Mouse (Mus musculus) hindbrain, embryonic 13.5 days (tissue): Measurements from ENCODE around the gene Cdkn2d. TPM values are rescaled to one million over a fixed set of nuclear protein-coding genes. Genes with fewer than 3 reads are reported as not detected.
"Not testable (repeated sequence)": the region's sequence is repeated elsewhere in the genome, so short reads cannot be mapped to it uniquely, and the experiment has no call there.

Experiments used
- ATAC-seq: fragments of 200-750 bp; cut with Nextera tagmentation; 2 replicates; pipeline ENCODE4 v1.8.0; 2017; ENCODE audit warnings: moderate TSS enrichment; ENCODE audit not compliant: low FRiP score
- H3K27ac ChIP-seq: fragments of 300-500 bp; sonication (generic); 2 replicates; pipeline ENCODE4 v1.5.1; 2015; ENCODE audit warnings: inconsistent platforms, mild to moderate bottlenecking, moderate library complexity
- H3K27me3 ChIP-seq: fragments of 300-500 bp; sonication (generic); 2 replicates; pipeline ENCODE4 v1.6.1; 2015; ENCODE audit warnings: mild to moderate bottlenecking, inconsistent platforms
- H3K36me3 ChIP-seq: fragments of 300-500 bp; sonication (generic); 2 replicates; pipeline ENCODE4 v1.6.1; 2015; ENCODE audit warnings: mild to moderate bottlenecking, inconsistent platforms
- H3K4me1 ChIP-seq: fragments of 300-500 bp; sonication (generic); replicated peaks from 2 replicates; pipeline ENCODE4 v1.6.1; 2015; ENCODE audit warnings: inconsistent platforms
- H3K4me2 ChIP-seq: fragments of 300-500 bp; sonication (generic); 2 replicates; pipeline ENCODE4 v1.6.1; 2015; ENCODE audit warnings: inconsistent platforms, mild to moderate bottlenecking, moderate library complexity
- H3K4me3 ChIP-seq: fragments of 300-500 bp; sonication (generic); 2 replicates; pipeline ENCODE4 v1.5.1; 2015; ENCODE audit warnings: mild to moderate bottlenecking, inconsistent platforms
- H3K9ac ChIP-seq: fragments of 300-500 bp; sonication (generic); 2 replicates; pipeline ENCODE4 v1.6.1; 2015; ENCODE audit warnings: mild to moderate bottlenecking, inconsistent platforms
- H3K9me3 ChIP-seq: fragments of 300-500 bp; sonication (generic); 2 replicates; pipeline ENCODE4 v1.6.1; 2016; ENCODE audit warnings: inconsistent platforms
- WGBS: fragments of 180-500 bp; shearing (Covaris S2); methylation state at CpG from one replicate; pipeline ENCODE4 v1.1.7; 2015; 5-methylcytosine and 5-hydroxymethylcytosine counted together
- polyA plus RNA-seq: library from polyadenylated mRNA; unstranded; fragments of >200 nt; fragmentation: Nextera tagmentation; extraction: Ambion mirVana; gene quantifications from 2 replicates; pipeline ENCODE4 v1.2.1, GENCODE M21; 2015

Gene Cdkn2d
- polyA plus RNA-seq, 1 experiment from 2014 or later: 89.2 TPM

GRCm38 (mm10) chr9:21328041-21328440 is 36.8 kb upstream of the Cdkn2d start:
- H3K4me1 ChIP-seq: peaks cover 18% of the 10 kb centered on the region
- no peak overlapping the region for H3K4me2 ChIP-seq
- H3K36me3 ChIP-seq: 0 out of 2 replicates have a peak, but pooled peaks cover 5% of the 10 kb centered on the region
- WGBS: 78% methylated on average over 3 of the region's 3 CpGs
- no peak overlapping the region for H3K9ac ChIP-seq
- no peak overlapping the region for H3K4me3 ChIP-seq
- no peaks in the 10 kb centered on the region for H3K27me3 ChIP-seq
- no peaks in the 10 kb centered on the region for H3K9me3 ChIP-seq
- H3K27ac ChIP-seq: no peak overlapping the region
- no peak for ATAC-seq

- no peak for ATAC-seq
- Histone ChIP-seq H3K27ac (no peak overlapping the region), H3K4me3 (no peak overlapping the region), H3K9ac (no peak overlapping the region), H3K9me3 (no peaks in the 10 kb centered on the region), H3K27me3 (no peaks in the 10 kb centered on the region), H3K36me3 (0 out of 2 replicates have a peak, but pooled peaks cover 5% of the 10 kb centered on the region), H3K4me1 (peaks cover 16% of the 10 kb centered on the region), H3K4me2 (no peak overlapping the region)
- 60% methylated on average over 3 of the region's 3 CpGs for WGBS
Measured at GRCm38 (mm10) chr9:21327569-21327968, 36.4 kb upstream of the Cdkn2d start.

GRCm38 (mm10) chr9:21324269-21324668 is 33.1 kb upstream of the Cdkn2d start:
- Histone ChIP-seq H3K36me3 (0 out of 2 replicates have a peak, but pooled peaks cover 5% of the 10 kb centered on the region), H3K4me1 (peaks cover 21% of the 10 kb centered on the region), H3K4me3 (no peak overlapping the region), H3K4me2 (no peak overlapping the region), H3K9me3 (no peaks in the 10 kb centered on the region), H3K9ac (no peak overlapping the region), H3K27ac (no peak overlapping the region), H3K27me3 (no peaks in the 10 kb centered on the region)
- ATAC-seq: no peak
- 84% methylated on average over 11 of the region's 11 CpGs for WGBS

GRCm38 (mm10) chr9:21322917-21323297 is 31.7 kb upstream of the Cdkn2d start:
- WGBS: 85% methylated on average over 8 of the region's 8 CpGs
- Histone ChIP-seq H3K4me2 (0 out of 2 replicates have a peak overlapping the region, but pooled peaks have one; percentile 96), H3K4me1 (peaks cover 21% of the 10 kb centered on the region)
- not testable (repeated sequence) for H3K36me3 ChIP-seq, H3K9ac ChIP-seq, H3K4me3 ChIP-seq, H3K9me3 ChIP-seq, ATAC-seq, H3K27ac ChIP-seq, H3K27me3 ChIP-seq

GRCm38 (mm10) chr9:21322211-21322916 is 31.2 kb upstream of the Cdkn2d start:
- no peak for ATAC-seq
- peaks cover 21% of the 10 kb centered on the region for H3K4me1 ChIP-seq
- H3K9ac ChIP-seq: no peak overlapping the region
- no peak overlapping the region for H3K27ac ChIP-seq
- 0 out of 2 replicates have a peak, but pooled peaks cover 5% of the 10 kb centered on the region for H3K36me3 ChIP-seq
- 85% methylated on average over 19 of the region's 19 CpGs for WGBS
- no peaks in the 10 kb centered on the region for H3K9me3 ChIP-seq
- H3K27me3 ChIP-seq: no peaks in the 10 kb centered on the region
- peak overlapping the region; percentile 78 for H3K4me3 ChIP-seq
- peak overlapping the region; percentile 96 for H3K4me2 ChIP-seq

GRCm38 (mm10) chr9:21321513-21321835 is 30.3 kb upstream of the Cdkn2d start:
- Histone ChIP-seq H3K4me1 (peaks cover 21% of the 10 kb centered on the region), H3K36me3 (0 out of 2 replicates have a peak, but pooled peaks cover 3% of the 10 kb centered on the region), H3K27ac (peak overlapping the region; percentile 70; the same call in 1 of the 2 replicates), H3K4me2 (peak overlapping the region; percentile 96), H3K9ac (peak overlapping the region; percentile 86), H3K4me3 (peak overlapping the region; percentile 78), H3K27me3 (no peaks in the 10 kb centered on the region), H3K9me3 (no peaks in the 10 kb centered on the region)
- ATAC-seq: peak; percentile 22; the same call in 1 of the 2 replicates
- WGBS: 20% methylated on average over 6 of the region's 6 CpGs

GRCm38 (mm10) chr9:21320619-21321512 is 29.7 kb upstream of the Cdkn2d start, which contains the start of gene Slc44a2:
Slc44a2 (plus strand) TSS chr9:21320698.
- H3K4me2 ChIP-seq: peak within 1 kb of the TSS; percentile 96
- no peaks in the 10 kb centered on the region for H3K27me3 ChIP-seq
- no peaks in the 10 kb centered on the region for H3K9me3 ChIP-seq
- peaks cover 21% of the 10 kb centered on the region for H3K4me1 ChIP-seq
- H3K4me3 ChIP-seq: peak within 1 kb of the TSS; percentile 78
- H3K36me3 ChIP-seq: 0 out of 2 replicates have a peak, but pooled peaks cover 2% of the 10 kb centered on the region
- peak within 1 kb of the TSS; percentile 86 for H3K9ac ChIP-seq
- peak; percentile 92 for ATAC-seq
- under 1% methylated on average over 52 of the region's 52 CpGs for WGBS
- H3K27ac ChIP-seq: peak within 1 kb of the TSS; percentile 70

GRCm38 (mm10) chr9:21320280-21320618 is 29.0 kb upstream of the Cdkn2d start:
- 0 out of 2 replicates have a peak, but pooled peaks cover 2% of the 10 kb centered on the region for H3K36me3 ChIP-seq
- ATAC-seq: peak; percentile 59
- peaks cover 21% of the 10 kb centered on the region for H3K4me1 ChIP-seq
- H3K9ac ChIP-seq: peak overlapping the region; percentile 86
- H3K27me3 ChIP-seq: no peaks in the 10 kb centered on the region
- peak overlapping the region; percentile 96 for H3K4me2 ChIP-seq
- peak overlapping the region; percentile 78 for H3K4me3 ChIP-seq
- no peak overlapping the region; the same call in 1 of the 2 replicates for H3K27ac ChIP-seq
- no peaks in the 10 kb centered on the region for H3K9me3 ChIP-seq
- WGBS: 29% methylated on average over 4 of the region's 4 CpGs

GRCm38 (mm10) chr9:21319503-21319902 is 28.3 kb upstream of the Cdkn2d start:
- 0 out of 2 replicates have a peak, but pooled peaks cover 2% of the 10 kb centered on the region for H3K36me3 ChIP-seq
- WGBS: 95% methylated on average over 4 of the region's 4 CpGs
- no peaks in the 10 kb centered on the region for H3K9me3 ChIP-seq
- H3K4me1 ChIP-seq: peaks cover 21% of the 10 kb centered on the region
- H3K4me2 ChIP-seq: no peak overlapping the region
- no peak overlapping the region for H3K4me3 ChIP-seq
- H3K9ac ChIP-seq: no peak overlapping the region
- H3K27ac ChIP-seq: no peak overlapping the region
- no peak for ATAC-seq
- H3K27me3 ChIP-seq: no peaks in the 10 kb centered on the region

- no peak overlapping the region for H3K4me2 ChIP-seq
- no peak for ATAC-seq
- no peak overlapping the region for H3K27ac ChIP-seq
- H3K9me3 ChIP-seq: no peaks in the 10 kb centered on the region
- H3K9ac ChIP-seq: no peak overlapping the region
- peaks cover 21% of the 10 kb centered on the region for H3K4me1 ChIP-seq
- no peaks in the 10 kb centered on the region for H3K36me3 ChIP-seq
- no peaks in the 10 kb centered on the region for H3K27me3 ChIP-seq
- WGBS: 92% methylated on average over 6 of the region's 6 CpGs
- no peak overlapping the region for H3K4me3 ChIP-seq
Measured at GRCm38 (mm10) chr9:21318792-21319191, 27.6 kb upstream of the Cdkn2d start.

GRCm38 (mm10) chr9:21316696-21317095 is 25.5 kb upstream of the Cdkn2d start:
- no peak for ATAC-seq
- WGBS: 81% methylated on average over 7 of the region's 7 CpGs
- H3K27me3 ChIP-seq: peaks cover 11% of the 10 kb centered on the region

GRCm38 (mm10) chr9:21315421-21315820 is 24.2 kb upstream of the Cdkn2d start:
- no peak for ATAC-seq
- no peak overlapping the region for H3K9ac ChIP-seq
- peaks cover 3% of the 10 kb centered on the region; the same call in 1 of the 2 replicates for H3K4me1 ChIP-seq
- no peak overlapping the region for H3K27ac ChIP-seq
- H3K4me3 ChIP-seq: no peak overlapping the region
- no peaks in the 10 kb centered on the region for H3K36me3 ChIP-seq
- no peaks in the 10 kb centered on the region for H3K9me3 ChIP-seq
- H3K4me2 ChIP-seq: no peak overlapping the region
- peaks cover 18% of the 10 kb centered on the region for H3K27me3 ChIP-seq
- WGBS: 55% methylated on average over 5 of the region's 5 CpGs

More at GRCm38 (mm10) chr9:21316696-21317095, 25.5 kb upstream of the Cdkn2d start:
- Histone ChIP-seq H3K4me1 (peaks cover 10% of the 10 kb centered on the region), H3K9me3 (no peaks in the 10 kb centered on the region), H3K9ac (no peak overlapping the region), H3K36me3 (no peaks in the 10 kb centered on the region), H3K4me3 (no peak overlapping the region), H3K4me2 (no peak overlapping the region), H3K27ac (no peak overlapping the region)
